Mouse (Mus musculus): ENCODE measurements at regions not wholly inside any gene's neighbourhood (a gene's known extent, or its start where the extent isn't known, plus 50 kb on each side); places are given as distances from the start of the nearest gene placed in this dataset.

GRCm38 (mm10) chr1:30061242-30061641, 812.5 kb downstream of the Phf3 start:
- Histone ChIP-seq H3K9me3 (no peaks in the 10 kb centered on the region), H3K9ac (no peak overlapping the region), H3K27ac (no peak overlapping the region), H3K4me1 (no peaks in the 10 kb centered on the region), H3K4me3 (no peak overlapping the region), H3K36me3 (no peaks in the 10 kb centered on the region), H3K4me2 (replicated peaks) (no peak overlapping the region), H3K27me3 (no peaks in the 10 kb centered on the region)
- WGBS = 84% methylated on average over 2 of the region's 2 CpGs
- ATAC-seq (ENCODE audit: low FRiP score, low read depth) = no peak

- no peaks in the 10 kb centered on the region for H3K4me1 ChIP-seq
- H3K27ac ChIP-seq = no peak overlapping the region
- H3K9me3 ChIP-seq = no peaks in the 10 kb centered on the region
- no peak overlapping the region for H3K4me3 ChIP-seq
- peak; percentile 67; the same call in 1 of the 2 replicates for ATAC-seq (ENCODE audit: low FRiP score, low read depth)
- H3K27me3 ChIP-seq = no peaks in the 10 kb centered on the region
- WGBS = 5% methylated on average over 1 of the region's 1 CpGs
- H3K9ac ChIP-seq = no peak overlapping the region
- no peak overlapping the region for H3K4me2 ChIP-seq (replicated peaks)
- H3K36me3 ChIP-seq = no peaks in the 10 kb centered on the region
Observed at GRCm38 (mm10) chr1:30060806-30061205, 812.9 kb downstream of the Phf3 start.

GRCm38 (mm10) chr1:30017596-30017995, 856.1 kb downstream of the Phf3 start:
- no peak overlapping the region for H3K4me2 ChIP-seq (replicated peaks)
- H3K9me3 ChIP-seq = no peaks in the 10 kb centered on the region
- H3K4me3 ChIP-seq = no peak overlapping the region
- H3K9ac ChIP-seq = no peak overlapping the region
- no peak overlapping the region for H3K27ac ChIP-seq
- H3K4me1 ChIP-seq = no peaks in the 10 kb centered on the region
- H3K27me3 ChIP-seq = no peaks in the 10 kb centered on the region
- H3K36me3 ChIP-seq = no peaks in the 10 kb centered on the region
- ATAC-seq (ENCODE audit: low FRiP score, low read depth) = peak; percentile 64; the same call in 1 of the 2 replicates

GRCm38 (mm10) chr1:30008757-30009340, 864.9 kb downstream of the Phf3 start:
- H3K9ac ChIP-seq = no peak overlapping the region
- ATAC-seq (ENCODE audit: low FRiP score, low read depth) = no peak
- H3K4me2 ChIP-seq (replicated peaks) = no peak overlapping the region
- H3K36me3 ChIP-seq = no peaks in the 10 kb centered on the region
- 61% methylated on average over 1 of the region's 1 CpGs for WGBS
- no peak overlapping the region for H3K27ac ChIP-seq
- H3K4me3 ChIP-seq = no peak overlapping the region
- no peaks in the 10 kb centered on the region for H3K27me3 ChIP-seq
- no peaks in the 10 kb centered on the region for H3K9me3 ChIP-seq
- no peaks in the 10 kb centered on the region for H3K4me1 ChIP-seq
